ENCODE assay signal across 20 mouse cellular contexts in the genomic region with DNA sequence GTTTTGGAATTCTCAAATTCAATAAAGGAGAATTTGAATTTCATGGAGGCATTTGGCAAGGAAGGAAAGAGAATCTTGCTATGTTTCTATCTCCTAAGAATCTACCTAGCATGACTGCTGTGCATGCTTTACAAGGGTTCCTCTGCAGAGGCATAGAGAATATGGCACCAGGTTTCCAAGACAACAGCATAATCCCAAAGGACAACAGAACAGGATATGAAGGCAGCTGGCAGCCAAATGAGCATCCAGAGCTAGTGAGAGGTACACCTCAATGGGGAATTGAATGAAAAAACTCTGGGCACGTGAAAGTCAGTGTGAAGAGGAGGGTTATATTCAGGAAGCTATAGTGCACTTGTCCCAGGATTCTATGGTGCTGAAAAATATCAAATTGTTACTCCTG.
DNase-seq lines count a peak whose midpoint lies in the region; ATAC-seq lines count a peak whose summit lies in the region.
"Had no signal": no experiment of that assay in that cellular context is flagged by ENCODE, and none has a peak within 500 bp of the region (broad histone marks: within the 10 kb centered on the region; RNA-seq: fewer than 3 reads in every experiment).

No protein-coding gene starts in this region.

- H3K4me3 ChIP-seq in forebrain, embryonic 14.5 days (ENCODE audit: low read depth, low read length), result no peak overlapping the region
- no peak overlapping the region for H3K4me3 ChIP-seq in forebrain, embryonic 16.5 days (replicated peaks; ENCODE audit: low read length)
- H3K4me3 ChIP-seq in midbrain, embryonic 11.5 days (ENCODE audit: low read depth, low read length), result no peak overlapping the region
- H3K4me3 ChIP-seq in midbrain, embryonic 16.5 days (ENCODE audit: low read depth, low read length), result no peak overlapping the region
- H3K4me3 ChIP-seq in midbrain, embryonic 14.5 days (replicated peaks; ENCODE audit: low read depth, low read length), result no peak overlapping the region
- H3K4me3 ChIP-seq: embryonic facial prominence, embryonic 15.5 days; heart, embryonic 13.5 days; myocyte had no signal

- H3K27me3 ChIP-seq in forebrain, embryonic 14.5 days (replicated peaks; ENCODE audit: control insufficient read depth, insufficient read depth, low read length), result no peaks in the 10 kb centered on the region
- H3K27me3 ChIP-seq in forebrain, embryonic 16.5 days (replicated peaks; ENCODE audit: control insufficient read depth, insufficient read depth, low read length), result no peaks in the 10 kb centered on the region
- H3K27me3 ChIP-seq in midbrain, embryonic 11.5 days (ENCODE audit: control insufficient read depth, insufficient read depth, low read length), result no peaks in the 10 kb centered on the region
- H3K27me3 ChIP-seq in midbrain, embryonic 16.5 days (ENCODE audit: control insufficient read depth, insufficient read depth, low read depth, low read length), result no peaks in the 10 kb centered on the region
- H3K27me3 ChIP-seq in midbrain, embryonic 14.5 days (ENCODE audit: control insufficient read depth, insufficient read depth, low read length), result no peaks in the 10 kb centered on the region
- H3K27me3 ChIP-seq: CH12.LX; embryonic facial prominence, embryonic 15.5 days; heart, embryonic 13.5 days had no signal

- peak; percentile 17 for DNase-seq in forebrain, embryonic 14.5 days (ENCODE audit: low spot score)
- no peak for DNase-seq in midbrain, embryonic 11.5 days (ENCODE audit: low spot score, missing footprints)
- DNase-seq in brain, adult 2 months (ENCODE audit: low read depth, low spot score), result peak; percentile 30
- peak; percentile 59 for DNase-seq in midbrain, embryonic 14.5 days
- DNase-seq in MN1 (ENCODE audit: low spot score), result no peak
- DNase-seq: adrenal gland, postnatal 25 days; gastrocnemius, postnatal 14 days; heart, adult 18-20 months; heart, postnatal 36 days; kidney, postnatal 36 days; lung, adult 18-20 months; lung, postnatal 14 days; thymus, postnatal 36 days had no signal

- no peak overlapping the region for H3K9ac ChIP-seq in forebrain, embryonic 14.5 days (ENCODE audit: low read length)
- H3K9ac ChIP-seq in forebrain, embryonic 16.5 days (replicated peaks; ENCODE audit: low read depth, low read length), result no peak overlapping the region
- no peak overlapping the region for H3K9ac ChIP-seq in midbrain, embryonic 11.5 days (ENCODE audit: low read length)
- no peak overlapping the region for H3K9ac ChIP-seq in midbrain, embryonic 16.5 days (ENCODE audit: low read depth, low read length)
- no peak overlapping the region for H3K9ac ChIP-seq in midbrain, embryonic 14.5 days (replicated peaks; ENCODE audit: low read length)
- H3K9ac ChIP-seq: embryonic facial prominence, embryonic 15.5 days; heart, embryonic 13.5 days had no signal

- H3K4me1 ChIP-seq in forebrain, embryonic 14.5 days (ENCODE audit: control insufficient read depth, insufficient read depth, low read length), result no peaks in the 10 kb centered on the region
- no peaks in the 10 kb centered on the region for H3K4me1 ChIP-seq in forebrain, embryonic 16.5 days (replicated peaks; ENCODE audit: control insufficient read depth, insufficient read depth, low read length)
- no peaks in the 10 kb centered on the region for H3K4me1 ChIP-seq in midbrain, embryonic 11.5 days (ENCODE audit: control insufficient read depth, insufficient read depth, low read length)
- H3K4me1 ChIP-seq in midbrain, embryonic 16.5 days (ENCODE audit: control insufficient read depth, insufficient read depth, low read length), result no peaks in the 10 kb centered on the region
- H3K4me1 ChIP-seq in midbrain, embryonic 14.5 days (ENCODE audit: control insufficient read depth, insufficient read depth, low read length), result no peaks in the 10 kb centered on the region
- H3K4me1 ChIP-seq: embryonic facial prominence, embryonic 15.5 days; heart, embryonic 13.5 days had no signal

- no peaks in the 10 kb centered on the region for H3K36me3 ChIP-seq in forebrain, embryonic 14.5 days (ENCODE audit: control insufficient read depth, insufficient read depth, low read length)
- no peaks in the 10 kb centered on the region for H3K36me3 ChIP-seq in forebrain, embryonic 16.5 days (ENCODE audit: control insufficient read depth, insufficient read depth)
- no peaks in the 10 kb centered on the region for H3K36me3 ChIP-seq in midbrain, embryonic 11.5 days (ENCODE audit: control insufficient read depth, insufficient read depth, low read length)
- no peaks in the 10 kb centered on the region for H3K36me3 ChIP-seq in midbrain, embryonic 16.5 days (ENCODE audit: control insufficient read depth, insufficient read depth, low read length)
- no peaks in the 10 kb centered on the region for H3K36me3 ChIP-seq in midbrain, embryonic 14.5 days (ENCODE audit: control insufficient read depth, insufficient read depth, low read length)
- H3K36me3 ChIP-seq: embryonic facial prominence, embryonic 15.5 days; heart, embryonic 13.5 days had no signal

- WGBS in forebrain, embryonic 14.5 days, result 37% methylated on average over 1 of the region's 1 CpGs
- 30% methylated on average over 1 of the region's 1 CpGs for WGBS in forebrain, embryonic 16.5 days
- WGBS in midbrain, embryonic 11.5 days, result 36% methylated on average over 1 of the region's 1 CpGs
- 12% methylated on average over 1 of the region's 1 CpGs for WGBS in midbrain, embryonic 16.5 days
- 24% methylated on average over 1 of the region's 1 CpGs for WGBS in midbrain, embryonic 14.5 days

- H3K27ac ChIP-seq in forebrain, embryonic 14.5 days (ENCODE audit: low read depth, low read length), result no peak overlapping the region
- no peak overlapping the region for H3K27ac ChIP-seq in forebrain, embryonic 16.5 days (ENCODE audit: low read length)
- no peak overlapping the region for H3K27ac ChIP-seq in midbrain, embryonic 11.5 days (ENCODE audit: low read depth, low read length)
- no peak overlapping the region for H3K27ac ChIP-seq in midbrain, embryonic 16.5 days (ENCODE audit: low read length)
- H3K27ac ChIP-seq in midbrain, embryonic 14.5 days (replicated peaks; ENCODE audit: low read depth, low read length), result no peak overlapping the region
- H3K27ac ChIP-seq: embryonic facial prominence, embryonic 15.5 days; heart, embryonic 13.5 days had no signal

- no peak overlapping the region for H3K4me2 ChIP-seq in forebrain, embryonic 14.5 days (ENCODE audit: low read length)
- H3K4me2 ChIP-seq in forebrain, embryonic 16.5 days (ENCODE audit: low read length), result no peak overlapping the region
- H3K4me2 ChIP-seq in midbrain, embryonic 11.5 days, result no peak overlapping the region
- no peak overlapping the region for H3K4me2 ChIP-seq in midbrain, embryonic 16.5 days (ENCODE audit: low read length)
- H3K4me2 ChIP-seq in midbrain, embryonic 14.5 days (ENCODE audit: low read length), result no peak overlapping the region
- H3K4me2 ChIP-seq: embryonic facial prominence, embryonic 15.5 days; heart, embryonic 13.5 days; liver, embryonic 11.5 days had no signal

- ATAC-seq in forebrain, embryonic 14.5 days, result no peak
- ATAC-seq in forebrain, embryonic 16.5 days, result no peak
- ATAC-seq in midbrain, embryonic 11.5 days (ENCODE audit: low FRiP score), result peak; percentile 76; the same call in 1 of the 2 replicates
- no peak for ATAC-seq in midbrain, embryonic 16.5 days
- no peak for ATAC-seq in midbrain, embryonic 14.5 days (ENCODE audit: low FRiP score, low TSS enrichment)

- no peaks in the 10 kb centered on the region for H3K9me3 ChIP-seq in forebrain, embryonic 14.5 days (replicated peaks; ENCODE audit: control insufficient read depth, low read length)
- H3K9me3 ChIP-seq in forebrain, embryonic 16.5 days (ENCODE audit: control insufficient read depth, low read length), result no peaks in the 10 kb centered on the region
- no peaks in the 10 kb centered on the region for H3K9me3 ChIP-seq in midbrain, embryonic 11.5 days (ENCODE audit: control insufficient read depth, low read length)
- H3K9me3 ChIP-seq in midbrain, embryonic 16.5 days (replicated peaks; ENCODE audit: control insufficient read depth, low read length, poor library complexity, severe bottlenecking), result no peaks in the 10 kb centered on the region
- no peaks in the 10 kb centered on the region for H3K9me3 ChIP-seq in midbrain, embryonic 14.5 days (ENCODE audit: control insufficient read depth, low read length)
- H3K9me3 ChIP-seq: embryonic facial prominence, embryonic 15.5 days; heart, embryonic 13.5 days had no signal

Comparison
In these comparisons a context has a peak if more than half of its experiments do, and no peak if none do; other contexts are left out.
1. DNase-seq: peak in forebrain, embryonic 14.5 days (single experiment), brain, adult 2 months (single experiment) and midbrain, embryonic 14.5 days (single experiment); none in midbrain, embryonic 11.5 days (single experiment) and MN1 (single experiment).